Mouse (Mus musculus) c-Kit-positive CD71-positive TER-119-positive erythroid progenitor cells, embryonic 14.5 days (primary cell): ENCODE measurements around the gene Crtc2.

Experiments used
- DNase-seq: peaks from one replicate; pipeline ENCODE4 v3.0.0-alpha.2; 2013; ENCODE audit warnings: low spot score

Gene Crtc2

GRCm38 (mm10) chr3:90253653-90254418 is at the start of gene Crtc2:
Crtc2 (plus strand) TSS chr3:90254163.
- DNase-seq = peak; percentile 89

- DNase-seq = no peak
Observed at GRCm38 (mm10) chr3:90204582-90204981, 49.4 kb upstream of the Crtc2 start.

- no peak for DNase-seq
Observed at GRCm38 (mm10) chr3:90208662-90209061, 45.3 kb upstream of the Crtc2 start.

GRCm38 (mm10) chr3:90209908-90210566 is 43.9 kb upstream of the Crtc2 start:
- DNase-seq = no peak

- DNase-seq = no peak
Observed at GRCm38 (mm10) chr3:90211475-90212398, 42.2 kb upstream of the Crtc2 start.

- no peak for DNase-seq
Observed at GRCm38 (mm10) chr3:90212723-90213122, 41.2 kb upstream of the Crtc2 start.

- peak; percentile 91 for DNase-seq
Observed at GRCm38 (mm10) chr3:90213377-90213866, 40.5 kb upstream of the Crtc2 start, which contains the start of the genes Rps27 and Rab13. Rps27 (minus strand) TSS chr3:90213651. Rab13 (plus strand) TSS chr3:90213695.

- no peak for DNase-seq
Observed at GRCm38 (mm10) chr3:90213956-90214684, 39.8 kb upstream of the Crtc2 start.

GRCm38 (mm10) chr3:90215825-90216380 is 38.1 kb upstream of the Crtc2 start:
- no peak for DNase-seq

GRCm38 (mm10) chr3:90220088-90220487 is 33.9 kb upstream of the Crtc2 start:
- peak; percentile 62 for DNase-seq

GRCm38 (mm10) chr3:90220531-90220951 is 33.4 kb upstream of the Crtc2 start:
- DNase-seq = no peak

GRCm38 (mm10) chr3:90221123-90221522 is 32.8 kb upstream of the Crtc2 start:
- no peak for DNase-seq

GRCm38 (mm10) chr3:90222455-90222854 is 31.5 kb upstream of the Crtc2 start:
- no peak for DNase-seq

- DNase-seq = no peak
Observed at GRCm38 (mm10) chr3:90222941-90223340, 31.0 kb upstream of the Crtc2 start.

- no peak for DNase-seq
Observed at GRCm38 (mm10) chr3:90224331-90224730, 29.6 kb upstream of the Crtc2 start.

GRCm38 (mm10) chr3:90231075-90231474 is 22.9 kb upstream of the Crtc2 start:
- no peak for DNase-seq

GRCm38 (mm10) chr3:90231507-90232333 is 22.2 kb upstream of the Crtc2 start, which contains the start of gene Jtb:
Jtb (plus strand) TSS chr3:90231597.
- DNase-seq = peak; percentile 85

GRCm38 (mm10) chr3:90241251-90241650 is 12.7 kb upstream of the Crtc2 start:
- no peak for DNase-seq

GRCm38 (mm10) chr3:90241669-90242358 is 12.1 kb upstream of the Crtc2 start:
- DNase-seq = no peak
